Mouse (Mus musculus) adrenal gland (tissue): ENCODE results near the gene 1110059E24Rik.
"Not testable (repeated sequence)": the region's sequence is repeated elsewhere in the genome, so short reads cannot be mapped to it uniquely, and the experiment has no call there.

Source experiments
- intact Hi-C: fragments of 180-260 bp; cut with DNase I; formaldehyde crosslinking; loops from one replicate; pipeline ENCODE4 v1.15.1; 2025

The 1110059E24Rik gene

GRCm38 (mm10) chr19:21628440-21628839 lies 24.3 kb downstream of the 1110059E24Rik start:
- intact Hi-C loops: not testable (repeated sequence)

- intact Hi-C loops: no loop called here
Measured at GRCm38 (mm10) chr19:21626271-21626988, 26.3 kb downstream of the 1110059E24Rik start.

- intact Hi-C loops: no loop called here
Measured at GRCm38 (mm10) chr19:21624148-21624535, 28.6 kb downstream of the 1110059E24Rik start.

GRCm38 (mm10) chr19:21623410-21624147 lies 29.2 kb downstream of the 1110059E24Rik start:
- intact Hi-C loops: no loop called here

GRCm38 (mm10) chr19:21615801-21616200 lies 37.0 kb downstream of the 1110059E24Rik start:
- intact Hi-C loops: no loop called here

- intact Hi-C loops: no loop called here
Measured at GRCm38 (mm10) chr19:21611725-21612575, 40.8 kb downstream of the 1110059E24Rik start.

GRCm38 (mm10) chr19:21611297-21611696 lies 41.5 kb downstream of the 1110059E24Rik start:
- intact Hi-C loops: no loop called here

GRCm38 (mm10) chr19:21610240-21610639 lies 42.5 kb downstream of the 1110059E24Rik start:
- intact Hi-C loops: no loop called here

- intact Hi-C loops: no loop called here
Measured at GRCm38 (mm10) chr19:21605294-21605693, 47.5 kb downstream of the 1110059E24Rik start.

GRCm38 (mm10) chr19:21603836-21604235 lies 48.9 kb downstream of the 1110059E24Rik start:
- intact Hi-C loops: no loop called here

- intact Hi-C loops: no loop called here
Measured at GRCm38 (mm10) chr19:21601541-21602101, 51.2 kb downstream of the 1110059E24Rik start.

- intact Hi-C loops: no loop called here
Measured at GRCm38 (mm10) chr19:21598659-21599352, 54.0 kb downstream of the 1110059E24Rik start.

GRCm38 (mm10) chr19:21594676-21595075 lies 58.1 kb downstream of the 1110059E24Rik start:
- intact Hi-C loops: no loop called here

- intact Hi-C loops: not testable (repeated sequence)
Measured at GRCm38 (mm10) chr19:21592216-21592615, 60.6 kb downstream of the 1110059E24Rik start.

- intact Hi-C loops: loop anchor here (10.0 kb wide), 1 partner anchor 355 kb away; no protein-coding TSS in a partner anchor
Measured at GRCm38 (mm10) chr19:21589888-21590287, 62.9 kb downstream of the 1110059E24Rik start.

- intact Hi-C loops: loop anchor here (10.0 kb wide), 1 partner anchor 357 kb away; no protein-coding TSS in a partner anchor
Measured at GRCm38 (mm10) chr19:21587593-21587992, 65.2 kb downstream of the 1110059E24Rik start.

GRCm38 (mm10) chr19:21586546-21586945 lies 66.2 kb downstream of the 1110059E24Rik start:
- intact Hi-C loops: loop anchor here (10.0 kb wide), 1 partner anchor 358 kb away; no protein-coding TSS in a partner anchor

- intact Hi-C loops: loop anchor here (10.0 kb wide), 1 partner anchor 359 kb away; no protein-coding TSS in a partner anchor
Measured at GRCm38 (mm10) chr19:21585868-21586267, 66.9 kb downstream of the 1110059E24Rik start.

GRCm38 (mm10) chr19:21583986-21584385 lies 68.8 kb downstream of the 1110059E24Rik start:
- intact Hi-C loops: loop anchor here (10.0 kb wide), 1 partner anchor 361 kb away; no protein-coding TSS in a partner anchor

- intact Hi-C loops: loop anchor here (10.0 kb wide), 1 partner anchor 361 kb away; no protein-coding TSS in a partner anchor
Measured at GRCm38 (mm10) chr19:21583523-21583984, 69.2 kb downstream of the 1110059E24Rik start.
